Mouse (Mus musculus) bone marrow macrophage, adult 2 months (primary cell): ENCODE measurements at regions not wholly inside any gene's neighbourhood (a gene's known extent, or its start where the extent isn't known, plus 50 kb on each side); places are given as distances from the start of the nearest gene placed in this dataset.

Experiments
- CTCF ChIP-seq: IDR thresholded peaks from 2 replicates; pipeline ENCODE4 v1.5.1; 2012; ENCODE audit warnings: low read depth, mild to moderate bottlenecking, low read length, moderate library complexity
- POLR2A ChIP-seq: IDR thresholded peaks from 2 replicates; pipeline ENCODE4 v1.6.1; 2012; ENCODE audit warnings: mild to moderate bottlenecking, low read depth, low read length, borderline replicate concordance

GRCm38 (mm10) chr9:32977732-32978131 is 341.7 kb downstream of the Ets1 start:
- TF ChIP-seq POLR2A (no peak), CTCF (no peak)
